Mouse (Mus musculus): Measurements from ENCODE around the gene Tbx1. TPM values are rescaled to one million over a fixed set of nuclear protein-coding genes. Genes with fewer than 3 reads are reported as not detected.

Tbx1 gene
- polyA plus RNA-seq, 1 experiment from 2014 or later, result 0.70 TPM

DNA sequence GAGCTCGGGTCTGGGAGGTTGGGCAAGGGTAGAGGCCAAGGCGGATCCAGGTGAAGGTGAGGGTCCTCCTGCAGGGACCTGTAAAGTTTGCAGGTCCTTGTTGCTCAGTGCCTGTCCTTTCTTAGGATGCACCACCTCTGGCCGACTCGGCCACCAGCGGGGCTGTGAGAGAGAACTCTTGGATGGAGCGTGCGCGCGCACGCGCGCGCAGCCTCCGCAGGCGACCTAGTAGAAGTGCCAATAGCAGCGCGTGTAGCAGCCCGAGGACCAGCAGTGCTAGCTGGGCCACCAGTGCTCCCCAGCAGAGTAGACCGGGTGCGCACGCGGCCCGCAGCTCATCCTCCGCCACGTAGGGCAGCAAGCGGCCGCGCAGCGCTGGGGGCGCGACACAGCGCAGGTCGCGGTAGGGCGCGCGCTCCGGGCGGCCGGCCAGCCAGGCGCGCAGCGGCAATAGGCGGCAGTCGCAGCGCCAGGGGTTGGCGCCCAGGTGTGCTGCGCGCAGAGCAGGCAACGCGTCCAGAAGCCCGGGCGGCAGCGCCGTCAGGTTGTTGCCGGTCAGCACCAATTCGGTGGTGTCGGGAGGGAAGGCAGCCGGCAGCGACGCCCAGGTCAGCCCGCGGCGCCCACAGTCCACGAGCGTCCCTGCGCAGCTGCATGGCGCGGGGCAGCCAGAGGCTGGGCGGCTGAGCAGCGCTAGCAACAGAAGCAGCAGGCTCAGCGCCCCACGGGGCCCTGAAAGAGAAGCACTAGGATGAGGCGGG lies 30.3 kb upstream of the Tbx1 start:
- Histone ChIP-seq H3K36me3 (peaks cover 40% of the 10 kb centered on the region), H3K27me3 (peaks cover 76% of the 10 kb centered on the region)
- peak; percentile 32; the same call in 1 of the 2 replicates for ATAC-seq (replicated peaks)

DNA sequence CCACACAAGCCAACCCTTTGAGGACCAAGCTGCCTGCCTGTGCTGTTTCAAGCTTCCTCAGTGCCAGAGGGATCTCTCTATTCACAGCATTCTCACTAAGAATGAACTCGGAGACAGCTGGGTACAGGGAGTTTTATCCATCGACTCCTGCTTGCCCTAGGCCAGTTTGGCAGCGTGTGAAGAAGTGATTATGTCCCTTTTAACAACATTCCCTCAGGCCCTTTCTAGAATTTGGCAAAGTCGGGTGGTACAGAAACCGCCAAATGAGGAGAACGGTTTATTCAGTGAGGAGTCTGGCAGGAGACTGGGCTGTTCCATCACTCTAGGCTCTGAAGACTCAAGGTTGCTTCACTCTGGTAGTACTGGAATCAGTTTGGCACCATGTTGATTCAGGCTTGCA lies 29.7 kb upstream of the Tbx1 start:
- WGBS, result 14% methylated on average over 6 of the region's 6 CpGs
- peaks cover 38% of the 10 kb centered on the region for H3K36me3 ChIP-seq
- ATAC-seq (replicated peaks), result no peak
- H3K27me3 ChIP-seq, result peaks cover 70% of the 10 kb centered on the region
- no peak overlapping the region for H3K9ac ChIP-seq (replicated peaks)
- H3K9me3 ChIP-seq, result no peaks in the 10 kb centered on the region
- peak overlapping the region; percentile 70; the same call in 1 of the 2 replicates for H3K4me2 ChIP-seq (replicated peaks)
- no peak overlapping the region for H3K27ac ChIP-seq (replicated peaks)
- peaks cover 22% of the 10 kb centered on the region for H3K4me1 ChIP-seq
- H3K4me3 ChIP-seq, result peak overlapping the region; percentile 41; the same call in 1 of the 2 replicates

More for the DNA sequence above, 30.3 kb upstream of the Tbx1 start:
- Histone ChIP-seq H3K4me3 (peak overlapping the region; percentile 41), H3K9me3 (no peaks in the 10 kb centered on the region), H3K4me2 (replicated peaks) (peak overlapping the region; percentile 70), H3K27ac (replicated peaks) (no peak overlapping the region), H3K4me1 (peaks cover 28% of the 10 kb centered on the region), H3K9ac (replicated peaks) (peak overlapping the region; percentile 33)
- WGBS, result 2% methylated on average over 67 of the region's 74 CpGs

DNA sequence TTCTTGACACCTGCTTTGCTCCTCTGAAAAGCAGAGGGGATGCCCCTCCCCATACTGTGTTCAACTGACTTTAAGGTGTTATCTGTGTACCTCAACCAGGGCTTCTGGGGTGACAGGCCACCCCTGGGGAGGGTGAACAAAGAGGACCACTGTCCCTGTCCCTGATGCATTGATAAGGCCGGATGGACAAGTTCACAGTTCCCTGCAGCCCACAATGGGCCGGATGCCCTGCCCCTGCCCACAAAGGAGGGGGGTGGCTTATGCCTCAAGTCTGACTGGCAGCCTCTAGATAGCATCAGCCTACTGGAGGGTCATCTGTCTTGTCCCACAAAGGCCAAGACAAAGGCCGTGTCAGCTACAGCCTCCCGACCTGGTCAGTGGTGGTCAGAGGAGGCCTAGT lies 28.6 kb upstream of the Tbx1 start:
- no peak overlapping the region for H3K27ac ChIP-seq (replicated peaks)
- H3K4me1 ChIP-seq, result peaks cover 22% of the 10 kb centered on the region
- H3K9ac ChIP-seq (replicated peaks), result no peak overlapping the region
- no peak overlapping the region for H3K4me3 ChIP-seq
- no peaks in the 10 kb centered on the region for H3K9me3 ChIP-seq
- H3K4me2 ChIP-seq (replicated peaks), result no peak overlapping the region
- 60% methylated on average over 4 of the region's 4 CpGs for WGBS
- ATAC-seq (replicated peaks), result no peak
- H3K27me3 ChIP-seq, result peaks cover 59% of the 10 kb centered on the region
- H3K36me3 ChIP-seq, result peaks cover 27% of the 10 kb centered on the region

DNA sequence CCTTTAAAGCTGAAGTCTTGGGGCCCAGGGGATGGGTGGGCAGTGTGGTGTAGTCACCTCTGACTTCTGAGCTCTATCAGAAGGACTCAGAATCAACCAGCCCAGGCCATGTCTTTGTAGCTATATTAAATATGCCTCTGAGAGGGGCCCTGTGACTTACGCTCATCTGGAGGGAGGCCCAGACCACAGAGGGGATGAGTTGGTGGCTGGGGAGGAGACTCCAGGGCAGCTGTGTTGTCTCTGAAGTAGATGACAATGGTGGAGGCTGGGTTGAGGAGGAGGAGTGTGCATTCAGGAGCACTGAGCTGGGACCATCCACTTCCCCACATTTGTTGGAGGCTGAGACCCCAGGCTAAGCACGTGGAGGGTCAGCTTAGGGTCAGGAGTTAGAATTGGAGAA lies 27.8 kb upstream of the Tbx1 start:
- Histone ChIP-seq H3K27ac (replicated peaks) (no peak overlapping the region), H3K9ac (replicated peaks) (no peak overlapping the region), H3K9me3 (no peaks in the 10 kb centered on the region), H3K36me3 (peaks cover 19% of the 10 kb centered on the region), H3K4me3 (no peak overlapping the region), H3K4me2 (replicated peaks) (no peak overlapping the region), H3K27me3 (peaks cover 51% of the 10 kb centered on the region), H3K4me1 (peaks cover 22% of the 10 kb centered on the region)
- WGBS, result 53% methylated on average over 2 of the region's 2 CpGs
- no peak for ATAC-seq (replicated peaks)

DNA sequence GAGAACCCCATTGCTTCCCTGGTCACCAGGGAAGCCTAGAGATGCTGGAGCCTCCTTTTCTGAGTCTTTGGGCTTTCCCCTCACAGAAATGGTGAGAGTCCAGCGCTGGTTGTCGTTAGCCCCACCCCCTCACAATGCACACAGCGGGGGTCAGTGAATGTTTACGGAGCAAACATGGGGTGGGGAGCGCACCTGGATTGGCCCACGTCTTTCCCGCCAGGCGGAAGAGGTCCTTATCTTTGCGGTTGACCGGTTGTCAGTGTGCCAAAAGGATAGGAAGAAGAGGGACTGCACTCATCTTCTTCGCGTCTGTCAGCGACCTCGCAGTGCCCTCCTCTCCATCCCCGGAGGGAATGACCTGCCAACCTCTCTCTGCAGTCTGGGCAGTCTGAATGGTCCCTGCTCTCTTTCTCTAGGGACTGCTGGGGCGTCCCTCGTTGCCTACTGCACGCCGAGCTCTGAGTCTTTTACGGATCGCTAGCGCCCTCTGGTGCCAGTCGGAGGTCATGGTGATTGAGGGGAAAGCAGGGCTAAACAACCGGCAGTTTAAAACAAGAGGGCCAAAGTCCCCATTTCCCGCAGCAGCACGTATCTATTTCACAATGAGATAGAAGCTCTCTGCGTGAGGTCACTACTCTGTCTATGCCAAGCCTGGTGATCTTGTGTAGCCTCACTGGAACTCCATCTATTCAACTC lies 27.0 kb upstream of the Tbx1 start:
- ATAC-seq (replicated peaks), result peak; percentile 61
- H3K4me3 ChIP-seq, result peak overlapping the region; percentile 18
- H3K36me3 ChIP-seq, result peaks cover 11% of the 10 kb centered on the region
- no peak overlapping the region for H3K27ac ChIP-seq (replicated peaks)
- no peaks in the 10 kb centered on the region for H3K9me3 ChIP-seq
- H3K9ac ChIP-seq (replicated peaks), result no peak overlapping the region; the same call in 1 of the 2 replicates
- H3K4me1 ChIP-seq, result peaks cover 22% of the 10 kb centered on the region
- H3K4me2 ChIP-seq (replicated peaks), result peak overlapping the region; percentile 44
- WGBS, result 2% methylated on average over 27 of the region's 27 CpGs
- peaks cover 43% of the 10 kb centered on the region for H3K27me3 ChIP-seq

DNA sequence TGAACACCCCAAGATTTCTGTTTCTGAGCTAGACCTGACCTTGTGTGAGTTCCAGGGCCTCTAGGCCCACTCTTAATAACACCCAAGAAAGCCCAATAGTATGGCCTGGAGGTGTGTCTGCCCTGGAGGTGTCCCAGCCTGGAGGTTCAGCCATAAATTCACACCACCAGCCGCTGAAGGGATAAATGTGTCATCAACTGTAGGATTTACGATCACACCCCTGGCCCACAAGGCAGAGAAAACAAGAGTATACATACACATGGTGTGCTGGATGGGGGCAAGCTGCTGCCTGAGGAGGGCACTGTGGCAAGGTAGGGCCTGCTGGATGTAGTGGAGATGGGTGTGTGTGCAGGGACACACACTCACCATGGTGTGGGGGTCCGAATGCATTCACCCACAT lies 22.8 kb upstream of the Tbx1 start:
- Histone ChIP-seq H3K4me2 (replicated peaks) (no peak overlapping the region), H3K27ac (replicated peaks) (no peak overlapping the region), H3K36me3 (no peaks in the 10 kb centered on the region), H3K4me1 (peaks cover 6% of the 10 kb centered on the region), H3K9me3 (no peaks in the 10 kb centered on the region), H3K4me3 (no peak overlapping the region), H3K9ac (replicated peaks) (no peak overlapping the region), H3K27me3 (peaks cover 4% of the 10 kb centered on the region)
- 91% methylated on average over 3 of the region's 3 CpGs for WGBS
- no peak for ATAC-seq (replicated peaks)

DNA sequence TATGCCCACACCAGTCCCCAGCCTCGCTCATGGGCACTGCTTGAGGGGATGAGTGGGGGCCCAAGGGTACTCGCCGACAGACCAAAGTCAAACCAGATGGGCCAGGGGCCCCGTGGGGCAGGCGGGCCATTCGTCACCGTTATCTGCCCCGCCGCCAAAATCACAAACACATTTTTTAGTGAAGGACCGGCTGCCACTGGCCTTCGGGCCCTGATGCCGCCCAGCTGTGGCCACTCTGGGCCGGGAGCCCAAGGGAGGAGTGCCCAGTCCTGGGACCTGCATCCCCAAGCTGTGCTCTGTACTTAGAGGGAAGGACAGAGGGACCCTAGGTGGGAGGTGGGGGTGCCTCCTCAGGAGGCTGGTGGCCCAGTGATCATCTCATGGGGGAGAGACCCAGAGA lies 21.3 kb upstream of the Tbx1 start:
- WGBS, result 90% methylated on average over 13 of the region's 13 CpGs
- peaks cover 3% of the 10 kb centered on the region; the same call in 1 of the 2 replicates for H3K27me3 ChIP-seq

DNA sequence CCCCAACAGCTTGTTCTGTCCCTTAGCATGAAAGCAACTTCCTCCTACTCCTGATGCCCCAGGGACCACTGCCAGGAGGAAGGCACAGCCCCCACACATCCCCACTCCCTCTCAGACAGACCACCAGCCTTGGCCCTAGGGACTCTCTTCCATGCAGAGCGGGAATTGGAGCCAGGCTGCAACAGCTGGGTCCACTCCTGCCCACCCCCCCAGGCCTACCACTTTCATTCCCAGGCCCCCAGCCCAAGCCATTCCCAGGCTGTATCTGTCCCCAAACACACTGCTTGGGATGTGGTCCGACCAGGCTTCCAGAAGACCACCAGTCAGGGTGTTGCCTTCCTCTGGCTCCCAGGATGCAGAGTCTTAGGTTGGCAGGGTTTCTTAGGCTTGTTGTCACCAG lies 18.6 kb upstream of the Tbx1 start:
- 76% methylated on average over 2 of the region's 2 CpGs for WGBS
- H3K27ac ChIP-seq (replicated peaks), result no peak overlapping the region
- peaks cover 3% of the 10 kb centered on the region; the same call in 1 of the 2 replicates for H3K4me1 ChIP-seq

More for the DNA sequence above, 21.3 kb upstream of the Tbx1 start:
- H3K9me3 ChIP-seq, result no peaks in the 10 kb centered on the region
- ATAC-seq (replicated peaks), result no peak
- H3K36me3 ChIP-seq, result no peaks in the 10 kb centered on the region
- H3K4me1 ChIP-seq, result peaks cover 3% of the 10 kb centered on the region; the same call in 1 of the 2 replicates
- H3K4me3 ChIP-seq, result no peak overlapping the region
- H3K9ac ChIP-seq (replicated peaks), result no peak overlapping the region
- no peak overlapping the region for H3K27ac ChIP-seq (replicated peaks)
- no peak overlapping the region for H3K4me2 ChIP-seq (replicated peaks)

DNA sequence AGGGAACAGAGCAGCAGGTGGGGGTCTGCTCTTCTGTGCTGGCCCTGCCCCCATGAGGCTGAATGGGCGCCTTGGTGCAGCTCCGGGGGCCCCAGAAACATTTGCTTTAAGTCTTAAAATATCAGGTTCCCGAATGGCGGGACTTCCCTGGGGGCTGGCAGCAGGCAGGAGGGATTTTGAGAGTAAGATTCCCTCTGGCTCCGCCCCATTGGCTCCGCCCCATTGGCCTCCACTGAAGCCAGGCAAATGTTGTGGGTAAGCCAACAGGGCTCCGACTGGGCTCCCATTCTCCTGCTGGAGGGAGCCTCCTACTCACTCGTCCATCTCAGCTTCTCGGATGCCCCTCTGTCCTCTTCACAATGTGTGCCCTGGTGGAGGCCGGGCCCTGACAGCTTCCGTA lies 17.8 kb upstream of the Tbx1 start:
- WGBS, result 9% methylated on average over 11 of the region's 11 CpGs
- no peak; the same call in 1 of the 2 replicates for ATAC-seq (replicated peaks)
- H3K27ac ChIP-seq (replicated peaks), result no peak overlapping the region
- peaks cover 3% of the 10 kb centered on the region; the same call in 1 of the 2 replicates for H3K27me3 ChIP-seq
- no peaks in the 10 kb centered on the region for H3K36me3 ChIP-seq
- H3K4me3 ChIP-seq, result no peak overlapping the region
- H3K4me1 ChIP-seq, result peaks cover 3% of the 10 kb centered on the region; the same call in 1 of the 2 replicates
- H3K9me3 ChIP-seq, result no peaks in the 10 kb centered on the region
- no peak overlapping the region for H3K9ac ChIP-seq (replicated peaks)
- H3K4me2 ChIP-seq (replicated peaks), result no peak overlapping the region

More for the DNA sequence above, 18.6 kb upstream of the Tbx1 start:
- Histone ChIP-seq H3K9me3 (no peaks in the 10 kb centered on the region), H3K27me3 (peaks cover 3% of the 10 kb centered on the region; the same call in 1 of the 2 replicates), H3K9ac (replicated peaks) (no peak overlapping the region), H3K4me3 (no peak overlapping the region), H3K36me3 (no peaks in the 10 kb centered on the region), H3K4me2 (replicated peaks) (no peak overlapping the region)
- ATAC-seq (replicated peaks), result no peak

DNA sequence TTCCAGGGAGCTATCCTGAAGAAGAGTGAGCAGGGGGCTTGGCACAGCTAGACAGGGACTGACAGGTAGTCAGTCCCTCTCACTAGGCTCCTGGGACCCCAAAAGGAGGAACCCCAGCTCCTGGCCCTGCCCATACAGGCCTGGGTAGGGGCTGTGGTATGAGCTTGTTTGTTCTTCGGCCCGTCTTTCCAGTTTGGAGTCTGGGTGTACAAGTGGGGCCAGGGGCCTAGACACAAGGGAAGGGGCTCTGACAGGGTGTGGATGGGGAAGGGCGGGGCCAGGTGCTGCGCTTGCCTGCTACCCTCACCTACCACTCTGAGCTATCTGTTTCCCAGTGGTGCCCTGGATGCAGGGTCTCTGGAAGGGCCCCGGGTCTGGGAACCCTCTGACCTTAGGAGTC lies 15.2 kb upstream of the Tbx1 start:
- no peaks in the 10 kb centered on the region for H3K36me3 ChIP-seq
- H3K27me3 ChIP-seq, result peaks cover 3% of the 10 kb centered on the region; the same call in 1 of the 2 replicates
- 83% methylated on average over 5 of the region's 5 CpGs for WGBS
- no peak overlapping the region for H3K4me2 ChIP-seq (replicated peaks)
- ATAC-seq (replicated peaks), result no peak
- H3K4me3 ChIP-seq, result no peak overlapping the region
- peaks cover 3% of the 10 kb centered on the region; the same call in 1 of the 2 replicates for H3K4me1 ChIP-seq
- H3K9ac ChIP-seq (replicated peaks), result no peak overlapping the region
- H3K9me3 ChIP-seq, result no peaks in the 10 kb centered on the region
- H3K27ac ChIP-seq (replicated peaks), result no peak overlapping the region

DNA sequence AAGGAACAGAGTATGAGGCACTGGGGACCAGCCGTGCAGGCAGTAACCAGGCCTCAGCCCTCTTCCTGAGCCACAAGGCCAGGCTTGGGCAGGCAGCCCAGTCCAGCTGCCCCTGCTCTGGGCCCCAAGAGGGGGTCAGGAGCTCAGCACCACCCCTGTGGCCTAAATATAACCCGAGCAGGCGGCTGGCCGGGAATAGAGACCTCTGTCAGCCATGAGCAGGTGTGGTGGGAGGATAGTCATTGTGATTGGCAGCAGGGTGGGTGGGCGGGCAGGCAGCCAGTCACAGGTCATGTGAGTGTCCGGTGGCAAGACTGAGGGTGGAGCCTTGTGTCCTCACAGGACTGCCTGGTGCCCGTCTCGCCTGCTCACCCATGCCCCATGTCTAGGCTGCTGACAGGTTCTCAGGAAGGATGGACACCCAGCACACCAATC lies 13.8 kb upstream of the Tbx1 start:
- H3K9ac ChIP-seq (replicated peaks), result no peak overlapping the region
- H3K4me1 ChIP-seq, result peaks cover 3% of the 10 kb centered on the region; the same call in 1 of the 2 replicates
- H3K4me2 ChIP-seq (replicated peaks), result no peak overlapping the region
- no peak overlapping the region for H3K4me3 ChIP-seq
- H3K27me3 ChIP-seq, result no peaks in the 10 kb centered on the region
- H3K36me3 ChIP-seq, result no peaks in the 10 kb centered on the region
- no peak overlapping the region for H3K27ac ChIP-seq (replicated peaks)
- no peaks in the 10 kb centered on the region for H3K9me3 ChIP-seq
- WGBS, result 63% methylated on average over 7 of the region's 8 CpGs
- no peak for ATAC-seq (replicated peaks)

DNA sequence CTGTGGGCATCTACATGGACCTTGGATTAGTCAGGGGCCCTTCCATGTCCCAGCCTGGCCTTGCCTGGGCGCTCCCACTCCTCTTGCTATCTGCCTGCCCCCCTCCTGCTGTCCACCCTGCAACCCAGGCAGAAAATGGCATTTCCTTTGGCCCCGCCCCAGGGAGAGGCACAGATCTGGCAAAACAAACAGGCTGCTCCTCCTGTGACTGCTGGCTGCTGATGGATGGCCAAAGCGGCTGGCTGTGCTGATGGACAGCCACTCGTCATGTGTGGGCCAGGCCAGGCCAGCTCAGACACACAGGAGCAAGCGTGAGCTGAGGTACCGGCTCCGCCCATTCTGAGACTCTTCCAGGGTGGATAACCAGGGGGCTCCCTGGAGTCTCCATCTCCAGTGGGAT lies 11.0 kb upstream of the Tbx1 start:
- Histone ChIP-seq H3K4me2 (replicated peaks) (no peak overlapping the region), H3K27me3 (no peaks in the 10 kb centered on the region), H3K9me3 (no peaks in the 10 kb centered on the region), H3K36me3 (no peaks in the 10 kb centered on the region), H3K4me1 (no peaks in the 10 kb centered on the region), H3K27ac (replicated peaks) (no peak overlapping the region), H3K9ac (replicated peaks) (no peak overlapping the region), H3K4me3 (no peak overlapping the region)
- WGBS, result 71% methylated on average over 7 of the region's 7 CpGs
- ATAC-seq (replicated peaks), result no peak
